Mouse (Mus musculus): ENCODE data around the gene Mst1. TPM values are rescaled to one million over a fixed set of nuclear protein-coding genes. Genes with fewer than 3 reads are reported as not detected.

Gene Mst1
- polyA plus RNA-seq, 1 experiment from 2014 or later, result not detected

DNA sequence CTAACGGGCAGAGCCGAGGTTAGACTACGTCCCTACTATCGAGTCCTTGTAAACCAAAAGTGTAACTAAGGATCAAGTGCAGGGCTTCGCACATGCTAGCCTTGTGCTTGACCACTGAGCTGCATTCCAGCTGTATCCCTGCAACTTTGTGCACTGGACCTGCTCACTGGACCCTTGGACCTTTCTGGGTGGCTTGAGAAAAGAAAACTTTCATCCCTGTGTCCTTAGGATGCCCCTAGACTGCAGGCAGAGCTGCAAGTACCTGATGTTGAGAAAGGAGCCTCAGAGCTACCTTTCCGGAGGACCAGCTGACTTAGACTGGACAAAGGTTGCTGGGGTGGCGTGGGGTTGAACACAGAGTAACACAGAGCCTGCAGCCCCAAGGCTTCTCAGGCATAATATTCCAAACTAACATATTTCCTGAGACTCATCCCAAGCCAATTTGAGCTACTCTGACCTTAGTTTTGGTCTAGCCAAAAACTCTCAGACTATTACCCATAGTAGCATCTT lies 10.4 kb downstream of the Mst1 start:
- Histone ChIP-seq H3K36me3 (ENCODE audit: control insufficient read depth, insufficient read depth, low read length) (peaks cover 72% of the 10 kb centered on the region), H3K27me3 (replicated peaks; ENCODE audit: control insufficient read depth, insufficient read depth, low read length) (no peaks in the 10 kb centered on the region), H3K4me3 (ENCODE audit: low read depth, low read length) (no peak overlapping the region), H3K27ac (ENCODE audit: low read depth, low read length) (no peak overlapping the region), H3K4me1 (ENCODE audit: control insufficient read depth, insufficient read depth, low read length) (peaks cover 6% of the 10 kb centered on the region), H3K9me3 (replicated peaks; ENCODE audit: control insufficient read depth, low read length) (no peaks in the 10 kb centered on the region), H3K4me2 (ENCODE audit: low read length) (no peak overlapping the region), H3K9ac (ENCODE audit: low read length) (no peak overlapping the region)
- WGBS, result 96% methylated on average over 7 of the region's 7 CpGs
- no peak for DNase-seq (ENCODE audit: low spot score)
- ATAC-seq, result no peak

DNA sequence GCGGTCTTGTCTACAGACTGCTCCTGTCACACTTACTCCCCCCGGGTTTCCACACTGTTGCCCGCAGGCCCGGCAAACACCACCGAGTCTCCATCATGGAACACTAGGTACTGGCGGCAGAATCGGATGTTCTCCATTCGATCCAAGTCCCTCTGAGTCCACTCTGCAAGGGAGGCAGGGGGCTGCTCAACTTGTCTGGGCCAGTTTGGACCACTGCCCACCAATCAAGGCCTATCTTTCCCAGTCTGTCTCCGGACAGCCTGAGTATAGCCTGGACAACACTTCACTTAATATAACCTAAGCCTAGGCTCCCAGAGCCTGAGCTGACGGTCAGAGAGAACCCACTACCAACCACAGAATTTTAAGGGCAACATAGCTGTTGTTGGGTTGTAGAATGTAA lies 13.3 kb downstream of the Mst1 start:
- Histone ChIP-seq H3K27me3 (replicated peaks; ENCODE audit: control insufficient read depth, insufficient read depth, low read length) (no peaks in the 10 kb centered on the region), H3K27ac (ENCODE audit: low read depth, low read length) (no peak overlapping the region), H3K4me3 (ENCODE audit: low read depth, low read length) (peak overlapping the region; percentile 57), H3K4me2 (ENCODE audit: low read length) (peak overlapping the region; percentile 97), H3K36me3 (ENCODE audit: control insufficient read depth, insufficient read depth, low read length) (peaks cover 44% of the 10 kb centered on the region), H3K9me3 (replicated peaks; ENCODE audit: control insufficient read depth, low read length) (no peaks in the 10 kb centered on the region), H3K9ac (ENCODE audit: low read length) (peak overlapping the region; percentile 72), H3K4me1 (ENCODE audit: control insufficient read depth, insufficient read depth, low read length) (peaks cover 6% of the 10 kb centered on the region)
- DNase-seq (ENCODE audit: low spot score) (no peak), ATAC-seq (no peak)
- WGBS, result 71% methylated on average over 10 of the region's 10 CpGs

DNA sequence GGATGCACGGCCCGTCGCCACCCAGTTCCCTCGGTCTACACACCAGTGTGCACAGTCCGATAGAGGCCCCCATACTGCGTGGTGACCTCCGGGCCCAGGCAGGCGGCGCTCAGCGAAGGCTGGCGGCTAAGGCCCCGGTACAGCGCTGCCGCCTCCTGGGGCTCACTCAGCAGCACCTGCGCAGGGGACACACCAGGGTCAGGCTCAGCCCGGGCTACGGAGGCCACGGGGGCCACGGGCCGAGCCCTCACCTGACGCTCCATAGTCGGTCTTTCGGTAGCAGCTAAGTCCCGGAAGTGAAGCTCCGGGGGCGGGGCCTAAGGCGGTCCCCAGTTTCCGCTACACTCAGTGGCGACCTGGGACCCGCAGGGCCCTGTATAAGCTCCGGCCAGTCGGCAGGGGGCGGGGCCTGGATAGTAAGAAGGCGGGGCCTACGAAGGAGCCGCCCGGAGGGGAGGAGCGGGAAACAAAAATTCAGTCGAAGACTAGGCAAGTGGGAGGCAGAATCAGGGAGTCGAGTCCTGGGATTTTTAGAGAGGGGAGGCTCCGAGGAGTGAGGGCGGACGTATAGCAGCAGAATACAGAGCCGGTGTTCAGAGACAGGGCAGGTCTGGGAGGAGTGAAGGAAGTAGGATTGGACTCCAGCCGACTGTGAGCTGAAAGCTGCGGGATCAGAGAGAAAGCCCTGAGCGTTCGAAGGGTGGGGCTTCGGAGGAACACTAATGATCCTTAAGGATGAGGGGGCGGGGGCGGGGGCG lies 14.1 kb downstream of the Mst1 start, which contains the start of gene Apeh:
Gene Apeh (minus strand): TSS at position 423 of the 758 bp plus-strand sequence.
- peaks cover 6% of the 10 kb centered on the region for H3K4me1 ChIP-seq (ENCODE audit: control insufficient read depth, insufficient read depth, low read length)
- H3K36me3 ChIP-seq (ENCODE audit: control insufficient read depth, insufficient read depth, low read length), result peaks cover 40% of the 10 kb centered on the region
- peak within 1 kb of the TSS; percentile 57 for H3K4me3 ChIP-seq (ENCODE audit: low read depth, low read length)
- ATAC-seq, result peak; percentile 96
- H3K27me3 ChIP-seq (replicated peaks; ENCODE audit: control insufficient read depth, insufficient read depth, low read length), result no peaks in the 10 kb centered on the region
- H3K27ac ChIP-seq (ENCODE audit: low read depth, low read length), result peak within 1 kb of the TSS; percentile 63
- under 1% methylated on average over 50 of the region's 52 CpGs for whole genome bisulfite sequencing
- H3K4me2 ChIP-seq (ENCODE audit: low read length), result peak within 1 kb of the TSS; percentile 97
- peak; percentile 93 for DNase-seq (ENCODE audit: low spot score)
- no peaks in the 10 kb centered on the region for H3K9me3 ChIP-seq (replicated peaks; ENCODE audit: control insufficient read depth, low read length)
- peak within 1 kb of the TSS; percentile 72 for H3K9ac ChIP-seq (ENCODE audit: low read length)

DNA sequence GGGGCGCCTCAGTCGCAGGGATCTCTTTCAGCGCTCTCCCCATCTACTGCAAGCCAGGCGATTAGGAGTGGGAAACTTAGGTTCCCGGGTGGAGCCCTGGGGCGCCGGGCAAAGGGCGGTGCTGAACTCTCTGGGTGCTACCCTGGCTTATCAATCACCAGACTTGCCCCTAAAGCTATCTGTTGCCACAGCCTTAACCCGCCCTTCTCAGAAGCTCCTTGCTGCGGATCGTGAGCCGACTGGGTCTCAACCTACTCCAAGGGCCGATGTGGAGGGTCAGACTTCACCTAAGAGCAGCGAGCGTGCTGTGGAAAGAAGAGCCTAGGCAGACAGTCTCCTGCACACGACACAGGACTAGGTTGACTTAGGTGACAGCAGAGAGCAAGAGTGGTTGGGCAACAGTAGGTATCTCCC lies 14.8 kb downstream of the Mst1 start:
- peaks cover 6% of the 10 kb centered on the region for H3K4me1 ChIP-seq (ENCODE audit: control insufficient read depth, insufficient read depth, low read length)
- no peaks in the 10 kb centered on the region for H3K9me3 ChIP-seq (replicated peaks; ENCODE audit: control insufficient read depth, low read length)
- no peaks in the 10 kb centered on the region for H3K27me3 ChIP-seq (replicated peaks; ENCODE audit: control insufficient read depth, insufficient read depth, low read length)
- peak overlapping the region; percentile 57 for H3K4me3 ChIP-seq (ENCODE audit: low read depth, low read length)
- H3K9ac ChIP-seq (ENCODE audit: low read length), result peak overlapping the region; percentile 72
- DNase-seq (ENCODE audit: low spot score) (no peak), ATAC-seq (peak; percentile 14; the same call in 1 of the 2 replicates)
- peak overlapping the region; percentile 0 for H3K27ac ChIP-seq (ENCODE audit: low read depth, low read length)
- under 1% methylated on average over 16 of the region's 16 CpGs for WGBS
- peaks cover 36% of the 10 kb centered on the region for H3K36me3 ChIP-seq (ENCODE audit: control insufficient read depth, insufficient read depth, low read length)
- peak overlapping the region; percentile 97 for H3K4me2 ChIP-seq (ENCODE audit: low read length)

GRCm38 (mm10) chr9:108095518-108095917 lies 15.3 kb downstream of the Mst1 start:
- H3K4me3 ChIP-seq (ENCODE audit: low read depth, low read length), result peak overlapping the region; percentile 57
- H3K4me2 ChIP-seq (ENCODE audit: low read length), result peak overlapping the region; percentile 97
- WGBS, result 6% methylated on average over 3 of the region's 3 CpGs
- H3K9ac ChIP-seq (ENCODE audit: low read length), result peak overlapping the region; percentile 72; the same call in 1 of the 2 replicates
- peaks cover 6% of the 10 kb centered on the region for H3K4me1 ChIP-seq (ENCODE audit: control insufficient read depth, insufficient read depth, low read length)
- H3K36me3 ChIP-seq (ENCODE audit: control insufficient read depth, insufficient read depth, low read length), result peaks cover 31% of the 10 kb centered on the region
- DNase-seq (ENCODE audit: low spot score) (peak; percentile 81), ATAC-seq (no peak)
- H3K9me3 ChIP-seq (replicated peaks; ENCODE audit: control insufficient read depth, low read length), result no peaks in the 10 kb centered on the region
- H3K27me3 ChIP-seq (replicated peaks; ENCODE audit: control insufficient read depth, insufficient read depth, low read length), result no peaks in the 10 kb centered on the region
- H3K27ac ChIP-seq (ENCODE audit: low read depth, low read length), result no peak overlapping the region

- peaks cover 29% of the 10 kb centered on the region for H3K36me3 ChIP-seq (ENCODE audit: control insufficient read depth, insufficient read depth, low read length)
- WGBS, result 67% methylated on average over 10 of the region's 10 CpGs
- no peaks in the 10 kb centered on the region for H3K27me3 ChIP-seq (replicated peaks; ENCODE audit: control insufficient read depth, insufficient read depth, low read length)
- no peaks in the 10 kb centered on the region for H3K9me3 ChIP-seq (replicated peaks; ENCODE audit: control insufficient read depth, low read length)
- DNase-seq (ENCODE audit: low spot score) (no peak), ATAC-seq (no peak)
- H3K4me3 ChIP-seq (ENCODE audit: low read depth, low read length), result no peak overlapping the region
- H3K4me2 ChIP-seq (ENCODE audit: low read length), result no peak overlapping the region
- no peak overlapping the region for H3K27ac ChIP-seq (ENCODE audit: low read depth, low read length)
- H3K9ac ChIP-seq (ENCODE audit: low read length), result no peak overlapping the region
- peaks cover 6% of the 10 kb centered on the region for H3K4me1 ChIP-seq (ENCODE audit: control insufficient read depth, insufficient read depth, low read length)
Measured at GRCm38 (mm10) chr9:108095949-108096712, 15.9 kb downstream of the Mst1 start.

DNA sequence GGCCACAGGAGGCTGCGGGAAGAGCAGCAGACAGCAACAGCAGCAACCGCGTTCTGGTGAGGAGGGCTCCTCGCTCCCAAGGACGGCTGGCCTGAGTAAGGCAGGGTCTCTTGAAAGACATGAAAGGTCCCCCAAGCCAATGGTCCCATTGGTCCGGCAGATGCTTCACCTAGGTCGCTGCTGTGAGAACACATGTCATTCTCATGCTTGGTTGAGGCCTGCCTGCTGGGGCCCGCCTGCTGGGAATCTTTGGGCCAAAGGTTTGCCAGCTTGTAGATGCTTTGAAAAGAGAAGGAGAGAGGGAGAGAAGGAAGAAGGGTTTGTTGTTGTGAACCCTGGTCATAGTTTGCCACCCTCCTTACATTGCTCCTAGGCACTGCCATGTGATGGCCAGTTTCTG lies 19.4 kb downstream of the Mst1 start:
- ATAC-seq, result no peak
- WGBS, result 84% methylated on average over 8 of the region's 8 CpGs
- no peak overlapping the region for H3K4me3 ChIP-seq (ENCODE audit: low read depth, low read length)
- peaks cover 6% of the 10 kb centered on the region for H3K4me1 ChIP-seq (ENCODE audit: control insufficient read depth, insufficient read depth, low read length)
- DNase-seq (ENCODE audit: low spot score), result no peak
- peaks cover 35% of the 10 kb centered on the region for H3K36me3 ChIP-seq (ENCODE audit: control insufficient read depth, insufficient read depth, low read length)
- H3K27me3 ChIP-seq (replicated peaks; ENCODE audit: control insufficient read depth, insufficient read depth, low read length), result no peaks in the 10 kb centered on the region
- no peak overlapping the region for H3K9ac ChIP-seq (ENCODE audit: low read length)
- no peak overlapping the region for H3K27ac ChIP-seq (ENCODE audit: low read depth, low read length)
- H3K9me3 ChIP-seq (replicated peaks; ENCODE audit: control insufficient read depth, low read length), result no peaks in the 10 kb centered on the region
- H3K4me2 ChIP-seq (ENCODE audit: low read length), result no peak overlapping the region

- H3K4me3 ChIP-seq (ENCODE audit: low read depth, low read length), result no peak overlapping the region
- peaks cover 59% of the 10 kb centered on the region for H3K36me3 ChIP-seq (ENCODE audit: control insufficient read depth, insufficient read depth, low read length)
- no peaks in the 10 kb centered on the region for H3K27me3 ChIP-seq (replicated peaks; ENCODE audit: control insufficient read depth, insufficient read depth, low read length)
- DNase-seq (ENCODE audit: low spot score) (no peak), ATAC-seq (no peak)
- no peak overlapping the region for H3K27ac ChIP-seq (ENCODE audit: low read depth, low read length)
- no peaks in the 10 kb centered on the region for H3K4me1 ChIP-seq (ENCODE audit: control insufficient read depth, insufficient read depth, low read length)
- H3K9ac ChIP-seq (ENCODE audit: low read length), result peak overlapping the region; percentile 32; the same call in 1 of the 2 replicates
- WGBS, result 35% methylated on average over 31 of the region's 31 CpGs
- H3K9me3 ChIP-seq (replicated peaks; ENCODE audit: control insufficient read depth, low read length), result no peaks in the 10 kb centered on the region
- no peak overlapping the region for H3K4me2 ChIP-seq (ENCODE audit: low read length)
Measured at GRCm38 (mm10) chr9:108104766-108105548, 24.7 kb downstream of the Mst1 start.
